Mouse (Mus musculus): ENCODE measurements around the gene Atg10.
A peak's percentile ranks its signal among the peaks of the same experiment; 100 is the strongest.
"Not testable (repeated sequence)": the region's sequence is repeated elsewhere in the genome, so short reads cannot be mapped to it uniquely, and the experiment has no call there.

The Atg10 gene

GRCm38 (mm10) chr13:90929847-90930246 lies 293.9 kb downstream of the Atg10 start:
- DNase-seq = peak; percentile 80

DNA sequence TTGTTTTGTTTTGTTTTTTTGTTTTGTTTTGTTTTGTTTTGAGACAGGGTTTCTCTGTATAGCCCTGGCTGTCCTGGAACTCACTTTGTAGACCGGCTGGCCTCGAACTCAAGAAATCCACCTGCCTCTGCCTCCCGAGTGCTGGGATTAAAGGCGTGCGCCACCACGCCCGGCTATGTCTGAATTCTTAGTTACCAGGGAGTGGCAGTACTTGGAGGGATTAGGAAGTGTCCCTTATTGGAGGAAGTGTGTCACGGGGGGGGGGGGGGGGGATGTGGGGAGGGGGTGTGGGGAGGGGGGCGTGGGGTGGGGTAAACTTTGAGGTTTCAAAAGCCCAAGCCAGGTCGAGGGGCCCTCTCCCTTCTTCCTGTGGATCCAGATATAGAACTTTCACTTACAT lies 295.5 kb downstream of the Atg10 start:
- DNase-seq = not testable (repeated sequence)

DNA sequence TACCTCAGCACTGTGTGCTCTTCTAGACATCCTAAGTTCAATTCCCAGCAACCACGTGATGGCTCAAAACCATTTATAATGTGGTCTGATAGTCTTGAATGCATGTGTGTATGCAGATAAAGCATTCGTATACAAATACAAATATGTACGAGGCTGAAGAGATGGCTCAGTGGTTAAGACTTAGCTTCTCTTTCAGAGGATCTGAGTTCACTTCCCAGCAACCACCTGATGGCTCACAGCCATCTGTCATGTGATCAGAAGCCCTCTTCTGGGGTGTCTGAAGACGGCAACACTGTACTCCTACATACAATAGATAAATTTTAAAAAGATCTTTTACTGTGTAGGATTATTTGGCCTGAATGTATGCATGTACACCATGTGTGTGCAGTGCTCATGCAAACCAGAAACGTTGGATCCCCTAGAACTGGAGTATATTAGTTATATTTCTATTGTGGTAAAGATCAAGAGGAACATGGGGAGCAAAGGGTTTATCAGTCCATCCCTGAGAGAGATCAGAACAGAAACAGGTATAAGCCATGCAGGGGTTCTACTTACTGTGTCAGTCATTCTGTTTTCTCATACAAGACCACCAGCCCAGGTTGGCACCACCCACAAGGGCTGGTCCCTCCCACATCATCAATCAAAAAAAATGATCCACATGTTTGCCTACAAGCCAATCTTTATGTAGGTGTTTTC lies 296.7 kb downstream of the Atg10 start:
- no peak for DNase-seq

DNA sequence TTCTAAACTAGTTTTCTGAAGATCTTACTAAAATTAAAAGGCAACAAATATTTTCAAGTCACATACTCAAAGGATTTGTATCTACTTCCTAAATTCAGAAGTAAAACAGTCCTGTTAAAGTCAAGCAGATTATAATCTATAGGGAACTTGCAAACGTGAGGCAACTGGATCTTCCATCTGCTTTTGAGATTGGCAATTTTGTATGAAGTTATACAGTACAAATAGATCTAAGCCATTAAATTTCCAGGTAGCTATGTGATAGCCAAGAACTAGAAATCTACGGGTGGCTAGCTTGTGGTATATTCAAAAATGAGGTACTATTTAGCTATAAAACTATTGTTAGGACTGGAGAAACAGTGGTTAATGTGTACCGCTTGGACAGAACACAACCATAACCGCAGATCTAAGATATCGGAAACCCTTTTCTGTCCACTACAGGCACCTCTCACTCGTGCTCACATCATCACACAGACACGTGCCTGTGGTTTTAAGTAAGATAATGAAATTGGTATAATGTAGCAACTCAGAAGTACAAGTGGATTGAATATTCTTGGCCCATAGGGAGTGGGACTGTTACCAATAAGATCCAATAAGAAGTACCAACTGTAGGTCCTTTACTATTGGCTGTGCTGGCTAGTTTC lies 297.5 kb downstream of the Atg10 start:
- DNase-seq = no peak

GRCm38 (mm10) chr13:90925191-90925590 lies 298.6 kb downstream of the Atg10 start:
- DNase-seq = no peak

DNA sequence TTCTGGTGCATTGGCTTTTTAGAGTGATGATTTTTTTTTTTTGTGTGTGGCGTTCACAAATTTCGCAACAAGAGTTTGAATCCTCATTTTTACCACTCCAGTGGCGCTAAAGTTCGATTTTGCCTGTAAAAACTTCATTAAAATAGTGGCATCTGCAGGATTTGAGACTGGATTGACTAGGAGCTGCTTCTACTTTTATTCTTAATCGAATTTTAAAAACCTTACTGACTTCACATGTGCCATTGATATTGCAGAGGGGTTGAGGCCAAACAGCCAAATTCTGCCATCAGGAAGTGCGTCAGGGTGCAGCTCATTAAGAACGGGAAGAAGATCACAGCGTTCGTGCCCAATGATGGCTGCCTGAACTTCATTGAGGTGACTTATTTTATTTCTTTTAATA lies 299.7 kb downstream of the Atg10 start:
- no peak for DNase-seq

DNA sequence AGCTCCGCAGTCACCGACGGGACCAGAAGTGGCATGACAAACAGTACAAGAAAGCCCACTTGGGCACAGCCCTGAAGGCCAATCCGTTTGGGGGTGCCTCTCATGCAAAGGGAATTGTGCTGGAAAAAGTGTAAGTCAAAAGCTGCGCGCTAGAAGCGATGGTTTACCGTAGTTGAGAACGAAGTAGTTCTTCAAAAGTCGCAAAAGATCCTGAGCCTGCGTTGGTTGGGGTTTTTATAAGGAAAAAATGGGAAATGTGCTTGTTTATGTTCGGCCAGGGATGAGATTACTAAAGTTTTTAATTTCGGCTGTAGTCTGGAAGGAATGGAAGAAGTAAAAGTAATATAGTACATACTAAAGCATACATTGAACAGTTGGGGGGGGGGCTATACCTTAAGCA lies 300.2 kb downstream of the Atg10 start:
- not testable (repeated sequence) for DNase-seq

- DNase-seq = peak; percentile 93
Measured at GRCm38 (mm10) chr13:90922751-90923612, 300.8 kb downstream of the Atg10 start, which contains the start of gene Rps23. Gene Rps23 (plus strand): TSS chr13:90922958.

GRCm38 (mm10) chr13:90914721-90915120 lies 309.0 kb downstream of the Atg10 start:
- no peak for DNase-seq

DNA sequence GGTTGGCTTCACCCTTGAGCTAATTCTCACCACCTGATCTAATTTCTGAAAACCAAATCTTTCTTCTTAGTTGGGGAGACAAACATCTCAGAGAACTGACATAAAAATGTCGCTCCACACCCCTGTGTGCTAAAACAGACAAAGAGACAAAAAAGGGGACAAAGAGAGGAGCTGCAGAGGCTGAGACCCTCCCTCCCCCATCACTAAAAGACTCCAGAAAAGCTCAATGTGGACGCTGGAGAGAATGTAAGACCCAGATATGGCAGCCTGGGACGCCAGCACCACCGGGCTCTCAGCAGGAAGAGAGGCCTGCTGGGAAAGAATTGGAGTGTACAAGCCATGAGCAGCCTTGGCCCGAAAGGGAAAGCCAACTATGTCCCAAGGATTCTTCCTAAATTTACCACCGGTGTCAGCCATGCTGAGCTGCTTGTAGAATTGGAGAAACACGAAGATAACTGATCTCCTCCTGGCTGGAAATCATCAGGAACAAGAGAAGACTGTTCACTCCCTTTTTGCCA lies 310.0 kb downstream of the Atg10 start:
- no peak for DNase-seq

GRCm38 (mm10) chr13:90912760-90913674 lies 310.8 kb downstream of the Atg10 start:
- DNase-seq = no peak

GRCm38 (mm10) chr13:90907376-90907775 lies 316.4 kb downstream of the Atg10 start:
- DNase-seq = no peak

DNA sequence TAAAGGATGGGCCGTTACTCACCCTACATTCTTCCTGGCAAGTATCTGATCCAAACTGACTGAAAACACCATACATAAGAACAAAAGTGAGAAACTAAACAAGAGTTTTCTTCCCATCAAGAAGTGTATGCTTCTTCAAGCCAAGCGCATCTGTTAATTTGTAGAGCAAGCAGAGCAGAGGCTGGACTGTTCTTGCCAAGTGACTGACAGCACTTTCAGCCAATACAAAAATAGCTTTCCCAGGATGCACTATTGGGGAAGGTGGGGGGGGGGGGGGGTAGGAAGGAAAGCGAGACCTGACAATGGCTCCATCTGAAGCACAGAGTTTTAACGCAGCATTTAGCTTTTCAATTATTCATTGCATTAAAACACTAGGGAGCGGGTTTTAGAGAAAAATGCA lies 318.6 kb downstream of the Atg10 start, which contains the start of gene Atp6ap1l:
Gene Atp6ap1l (minus strand): TSS at position 180 of the 400 bp plus-strand sequence.
- DNase-seq = no peak

DNA sequence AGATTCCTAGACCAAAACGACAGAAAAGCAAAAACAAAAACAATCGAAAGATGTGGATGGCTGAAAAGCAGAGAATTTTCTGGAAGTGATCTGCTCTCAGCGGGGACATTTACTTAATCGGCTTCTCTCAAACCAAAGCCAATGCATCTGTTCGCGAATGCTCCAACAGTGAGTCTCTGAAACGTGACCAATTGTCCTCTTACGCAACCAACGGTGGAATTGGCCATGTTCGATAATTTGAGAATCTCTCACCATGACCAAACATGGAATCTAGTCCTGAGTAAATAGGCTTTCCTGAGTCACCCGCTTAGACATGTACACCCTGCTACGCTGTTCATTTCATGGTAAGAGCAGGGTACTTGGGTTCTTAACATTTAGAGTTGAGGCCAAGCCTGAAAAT lies 326.9 kb downstream of the Atg10 start:
- no peak for DNase-seq

GRCm38 (mm10) chr13:90896098-90896497 lies 327.7 kb downstream of the Atg10 start:
- no peak for DNase-seq

GRCm38 (mm10) chr13:90894819-90895218 lies 328.9 kb downstream of the Atg10 start:
- DNase-seq = no peak

- no peak for DNase-seq
Measured at GRCm38 (mm10) chr13:90890111-90890510, 333.7 kb downstream of the Atg10 start.

DNA sequence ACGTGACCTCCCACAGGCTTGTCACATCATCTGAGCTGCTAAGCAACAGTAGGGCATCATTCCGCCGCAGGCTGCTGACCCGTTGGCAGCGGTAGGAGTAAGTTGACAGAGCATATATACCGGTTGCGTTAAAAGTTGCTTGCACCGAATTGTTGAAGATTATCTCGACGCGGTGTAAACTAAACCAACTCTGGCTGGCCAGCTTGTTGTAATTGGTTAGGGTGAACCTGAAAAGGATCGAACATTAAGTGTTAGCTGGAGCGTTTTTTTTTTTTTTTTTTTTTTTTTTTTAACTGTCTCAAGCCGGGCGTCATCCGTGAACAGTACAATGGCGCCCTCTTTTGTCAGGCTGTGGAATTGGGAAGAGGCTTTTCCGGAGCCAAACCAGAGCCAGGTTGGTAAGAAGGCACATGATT lies 337.2 kb downstream of the Atg10 start:
- peak; percentile 75 for DNase-seq

GRCm38 (mm10) chr13:90885856-90886532 lies 337.8 kb downstream of the Atg10 start:
- no peak for DNase-seq

All from kidney, postnatal 14 days (tissue).